Mouse (Mus musculus) gastrocnemius, postnatal 36 days (tissue): ENCODE measurements around the gene Abcg1. TPM values are rescaled to one million over a fixed set of nuclear protein-coding genes. Genes with fewer than 3 reads are reported as not detected.
A peak's percentile ranks its signal among the peaks of the same experiment; 100 is the strongest.

Experiments
- DNase-seq, 2 experiments: peaks; one replicate each; pipeline ENCODE4 v3.0.0; 2022
- intact Hi-C: fragments of 180-260 bp; cut with DNase I; formaldehyde crosslinking; loops from one replicate; pipeline ENCODE4 v1.15.1; 2025
- long read RNA-seq, 2 experiments: library from polyadenylated mRNA; stranded (forward); transcript quantifications; one replicate each; pipeline ENCODE4 v2.0.0; 2021
- total RNA-seq, 2 experiments: library from RNA; stranded (reverse); gene quantifications; 2 replicates each; pipeline ENCODE4 v1.2.3; 2021

The Abcg1 gene
- total RNA-seq, result 1 to 10 TPM; 1.7 to 2.3 TPM
- long read RNA-seq, experiment 1, result 0 reads
- long read RNA-seq, experiment 2, result 0 reads

DNA sequence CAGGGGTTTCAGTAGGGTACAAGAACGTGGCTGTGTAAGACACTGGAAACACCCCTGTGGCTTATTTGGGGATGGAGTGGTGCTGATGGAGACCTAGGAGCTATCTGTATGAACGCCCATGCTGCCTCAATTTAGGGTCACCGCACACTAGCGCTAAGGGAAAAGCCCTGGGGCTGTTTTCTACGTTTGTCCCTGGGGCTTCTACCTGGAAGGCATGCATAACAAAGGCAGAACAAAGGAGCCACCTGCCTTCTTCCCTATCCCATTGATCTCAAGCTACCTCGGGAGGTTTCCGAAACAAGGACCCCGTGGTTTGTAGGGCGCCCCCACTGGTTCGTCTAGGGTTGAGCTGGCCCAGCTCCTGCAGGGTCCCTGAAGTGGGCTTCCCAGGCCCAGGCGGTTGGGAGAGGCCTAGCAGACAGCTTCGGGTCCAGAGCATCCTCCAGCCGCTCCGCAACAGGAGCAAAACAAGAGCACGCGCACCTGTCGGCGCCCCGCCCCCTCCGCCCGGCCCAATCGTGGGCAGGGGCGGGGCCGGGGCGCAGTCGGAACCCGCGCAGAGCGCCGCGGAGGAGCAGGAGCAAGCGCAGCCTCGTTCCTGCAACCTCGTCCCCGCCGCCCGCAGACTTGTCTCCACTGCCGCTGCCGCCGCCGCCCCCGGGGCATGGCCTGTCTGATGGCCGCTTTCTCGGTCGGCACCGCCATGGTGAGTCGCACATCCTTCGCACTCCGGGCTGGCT lies at the start of gene Abcg1:
Abcg1 (plus strand) TSS at position 525 of the 740 bp plus-strand sequence.
- intact Hi-C loops, result no loop called here
- no peak for DNase-seq

DNA sequence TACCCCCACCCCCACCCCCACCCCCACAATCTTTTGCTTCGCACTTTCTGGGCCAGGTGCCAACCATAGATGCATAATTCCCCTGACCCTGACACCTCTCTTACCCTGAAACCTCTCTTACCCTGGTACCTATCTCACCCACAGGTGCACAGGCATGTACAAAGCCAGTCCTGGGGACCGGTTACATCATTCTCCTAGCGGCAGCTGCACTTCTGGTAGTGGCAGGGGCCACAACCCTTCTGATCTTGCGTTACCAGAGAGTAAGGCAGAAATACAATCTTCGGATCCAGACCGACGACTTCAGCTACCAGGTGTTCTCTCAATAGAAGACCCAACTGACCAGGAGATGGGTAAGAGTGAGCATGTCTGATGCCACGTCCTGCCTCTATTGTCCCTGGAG lies 49.1 kb upstream of the Abcg1 start:
- no peak for DNase-seq
- intact Hi-C loops, result no loop called here

DNA sequence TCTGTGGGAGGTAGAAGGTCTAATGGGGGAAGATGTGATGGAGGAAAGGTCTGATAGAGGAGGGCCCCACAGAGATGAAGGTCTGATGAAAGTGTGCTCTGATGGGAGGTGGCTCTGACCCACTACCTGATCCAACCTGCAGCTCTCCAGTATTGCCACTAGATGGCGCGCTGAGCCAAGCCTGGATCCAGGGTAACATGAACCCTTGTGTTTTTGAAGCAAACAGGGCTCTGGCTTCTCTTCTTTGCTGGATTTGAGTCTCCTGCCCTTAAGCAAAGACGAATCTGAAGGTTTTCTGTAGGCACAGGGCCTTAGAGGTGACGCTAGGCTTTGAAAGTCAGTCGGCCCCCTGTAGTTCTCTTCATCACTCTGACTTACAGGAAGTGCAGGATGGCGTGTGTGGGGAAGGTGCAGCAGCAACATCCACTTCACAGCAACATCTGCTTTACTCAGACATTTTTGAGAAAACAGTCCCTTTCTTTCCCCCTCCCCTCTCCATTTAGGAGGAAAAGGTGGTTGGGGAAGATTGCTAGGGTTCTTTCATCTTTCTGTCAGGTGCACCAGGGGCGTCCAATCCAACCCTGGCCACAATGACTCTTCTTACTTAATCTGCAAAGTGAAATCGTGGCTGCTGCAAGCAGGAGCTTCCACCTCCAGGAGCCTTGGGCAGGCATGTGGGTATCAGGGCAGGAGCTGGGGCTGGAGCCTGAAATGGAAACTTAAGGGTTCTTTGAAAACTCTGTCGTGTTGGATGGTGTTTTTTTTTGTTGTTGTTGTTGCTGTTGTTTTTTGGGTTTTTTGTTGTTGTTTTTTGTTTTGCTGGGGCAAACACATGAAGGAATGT lies 45.7 kb upstream of the Abcg1 start:
- intact Hi-C loops, result loop anchor here (2.0 to 5.0 kb wide), 2 partner anchors 107 to 176 kb away; no protein-coding TSS in a partner anchor
- peak; percentile 15 to 29 for DNase-seq

DNA sequence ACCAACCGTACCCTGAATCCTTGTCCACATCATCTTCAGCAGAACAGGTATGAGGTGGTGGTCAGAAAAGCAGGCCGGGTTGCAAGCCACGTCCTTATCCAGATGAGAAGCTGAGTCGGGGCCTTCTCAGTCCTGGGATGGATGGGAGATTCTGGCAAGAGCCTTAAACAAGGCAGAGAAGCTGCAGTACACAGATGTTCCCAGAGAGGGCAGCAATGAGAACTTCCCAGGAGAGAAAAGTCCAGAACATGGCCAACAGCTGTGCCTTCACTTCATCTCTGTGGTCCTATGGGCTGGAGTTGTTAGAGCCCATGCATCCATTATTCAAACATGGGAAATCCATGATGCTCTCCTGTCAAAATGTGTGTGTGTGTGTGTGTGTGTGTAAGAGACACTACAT lies 39.2 kb upstream of the Abcg1 start:
- intact Hi-C loops, result loop anchor here (2.0 kb wide), 1 partner anchor 101 kb away; no protein-coding TSS in a partner anchor
- DNase-seq, result no peak

DNA sequence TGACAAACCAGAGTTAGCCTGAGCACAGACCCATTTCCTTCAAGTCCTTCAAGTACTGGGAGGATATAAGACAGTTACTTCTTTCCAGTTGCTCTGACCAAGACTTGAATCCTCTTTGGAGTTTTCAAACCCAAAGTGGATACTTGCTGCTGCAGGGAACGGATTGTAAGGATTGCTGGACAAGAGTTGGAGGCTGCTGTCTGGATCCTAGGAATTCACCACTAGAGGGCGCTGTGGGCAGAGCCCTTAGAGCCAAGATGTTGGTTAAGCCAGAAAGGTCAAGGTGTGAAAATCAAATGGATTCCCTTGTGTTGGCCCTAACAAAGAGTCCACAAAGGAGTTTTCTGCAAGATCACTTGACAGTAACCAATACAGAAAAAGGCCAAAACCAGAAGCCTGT lies 38.0 kb upstream of the Abcg1 start:
- DNase-seq, result no peak
- intact Hi-C loops, result loop anchor here (2.0 kb wide), 1 partner anchor 99 kb away; no protein-coding TSS in a partner anchor

DNA sequence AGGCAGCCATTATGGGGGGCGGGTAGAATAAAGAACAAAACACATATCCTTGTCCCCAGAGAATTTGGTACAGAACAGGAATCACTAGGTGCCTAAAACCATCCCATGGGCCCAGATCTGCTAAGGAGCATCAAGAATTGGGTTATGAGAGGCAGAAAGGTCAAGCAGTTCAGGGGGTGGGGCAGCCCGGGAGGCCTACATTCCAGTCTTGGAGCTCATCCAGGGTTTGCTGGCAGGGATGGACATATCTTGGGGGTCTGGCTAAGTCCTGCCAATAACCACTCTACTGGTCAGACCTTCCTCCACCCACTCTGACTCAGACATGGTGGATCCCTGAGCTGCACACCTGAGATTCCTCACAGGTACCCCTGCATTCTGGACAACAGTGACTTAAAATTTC lies 37.4 kb upstream of the Abcg1 start:
- DNase-seq, result no peak
- intact Hi-C loops, result no loop called here

DNA sequence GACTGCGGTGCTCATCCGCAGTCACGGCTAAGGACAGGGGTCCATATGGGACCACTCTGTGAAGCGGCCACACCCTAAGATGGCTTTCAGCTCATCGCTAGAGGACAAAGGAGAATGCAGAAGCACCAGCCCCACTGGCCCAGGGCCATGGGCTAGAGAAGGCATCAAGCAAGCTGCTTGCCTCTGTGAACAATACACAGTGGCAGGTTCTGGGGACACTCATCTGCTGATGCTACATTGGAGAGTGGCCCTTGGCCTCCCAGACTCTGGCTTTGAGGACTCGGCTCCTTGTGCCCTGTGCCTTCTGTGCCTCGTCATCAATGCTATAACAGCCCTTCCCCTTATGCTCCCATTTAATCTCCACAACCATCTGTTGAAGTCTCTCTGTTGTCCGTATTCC lies 36.2 kb upstream of the Abcg1 start:
- no peak for DNase-seq
- intact Hi-C loops, result no loop called here

DNA sequence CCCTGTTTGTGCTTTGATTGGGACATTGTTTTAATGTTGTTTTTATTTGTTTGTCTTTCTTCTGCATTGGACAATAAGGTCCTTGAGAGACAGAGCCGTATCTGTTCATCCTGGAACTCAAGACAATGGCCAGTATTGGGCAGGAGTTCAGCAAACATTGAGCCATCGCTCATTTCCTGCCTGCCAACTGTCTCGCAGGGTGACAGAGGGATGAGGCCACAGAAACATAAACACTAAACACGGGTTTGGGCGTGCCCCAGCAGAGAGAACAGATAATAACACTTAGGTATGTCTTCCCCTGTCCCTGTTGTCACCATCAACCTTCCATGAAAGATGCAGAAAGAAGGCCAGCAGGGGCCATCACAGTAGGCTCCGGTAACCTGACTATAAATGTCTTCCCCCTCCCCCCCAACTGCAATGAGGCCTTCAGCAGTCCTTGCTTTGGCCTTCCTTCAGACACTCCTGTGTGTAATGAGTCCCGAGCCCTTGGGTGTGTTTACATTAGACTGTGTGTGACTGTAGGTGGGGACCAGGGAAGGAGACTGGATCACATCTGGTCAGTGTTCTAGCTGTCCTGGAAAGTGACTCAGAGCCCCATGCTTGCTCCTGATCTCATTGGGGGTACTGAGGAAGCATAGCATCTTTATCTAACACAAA lies 33.2 kb upstream of the Abcg1 start:
- DNase-seq, result no peak
- intact Hi-C loops, result no loop called here

DNA sequence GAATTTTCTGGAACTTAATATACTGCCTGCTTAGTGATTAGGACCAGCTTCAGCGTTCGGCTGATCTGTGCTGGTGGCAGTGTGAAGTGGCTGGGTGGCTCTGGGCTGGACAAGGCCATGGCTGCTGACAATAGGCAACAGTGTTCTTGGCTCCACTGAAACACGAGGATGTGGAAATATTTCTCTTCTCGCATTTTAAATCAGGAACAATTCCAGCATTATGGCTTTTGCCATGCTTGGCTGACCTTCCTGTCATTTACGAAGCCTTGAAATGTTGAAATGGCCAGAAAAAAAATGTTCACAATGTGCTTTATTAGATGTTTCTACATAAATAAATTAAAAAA lies 32.7 kb upstream of the Abcg1 start:
- intact Hi-C loops, result no loop called here
- no peak for DNase-seq

DNA sequence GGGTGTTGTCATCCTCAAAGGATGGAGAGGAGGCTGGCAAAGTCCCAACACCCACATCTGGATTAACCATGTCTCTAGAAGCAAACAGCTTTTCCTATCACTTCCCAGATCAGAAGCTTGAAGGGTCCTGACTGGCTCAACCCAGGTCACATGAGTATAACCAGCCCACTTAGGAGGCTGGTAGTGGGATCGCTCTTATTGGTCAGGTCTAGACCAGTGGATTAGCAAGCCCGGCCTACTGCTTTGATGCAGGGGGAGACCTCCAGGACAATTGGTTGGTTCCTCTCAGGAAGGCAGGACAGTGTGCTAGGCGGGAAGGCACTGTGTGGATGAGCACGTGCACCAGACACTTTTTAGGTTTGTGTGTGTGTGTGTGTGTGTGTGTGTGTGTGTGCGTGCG lies 30.5 kb upstream of the Abcg1 start:
- DNase-seq, result no peak
- intact Hi-C loops, result no loop called here

DNA sequence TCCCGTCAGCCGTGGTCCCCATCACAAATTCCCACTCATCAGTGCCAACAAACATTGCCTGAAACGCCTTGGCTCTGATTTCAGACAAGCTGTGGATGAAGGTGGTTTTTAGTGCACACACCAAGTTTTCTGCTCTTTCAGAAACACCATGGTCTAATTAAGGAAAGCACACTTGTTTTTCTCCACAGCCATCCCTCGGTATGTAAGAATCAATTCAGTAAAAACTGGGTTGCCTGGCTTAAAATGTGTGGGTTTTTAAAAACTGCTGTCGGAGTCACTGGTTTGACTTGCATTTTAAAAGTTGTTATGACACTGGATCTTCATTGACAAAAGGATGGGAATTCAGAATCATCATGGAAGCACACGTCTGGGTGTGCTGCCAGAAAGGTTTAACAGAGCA lies 29.8 kb upstream of the Abcg1 start:
- intact Hi-C loops, result no loop called here
- no peak for DNase-seq

DNA sequence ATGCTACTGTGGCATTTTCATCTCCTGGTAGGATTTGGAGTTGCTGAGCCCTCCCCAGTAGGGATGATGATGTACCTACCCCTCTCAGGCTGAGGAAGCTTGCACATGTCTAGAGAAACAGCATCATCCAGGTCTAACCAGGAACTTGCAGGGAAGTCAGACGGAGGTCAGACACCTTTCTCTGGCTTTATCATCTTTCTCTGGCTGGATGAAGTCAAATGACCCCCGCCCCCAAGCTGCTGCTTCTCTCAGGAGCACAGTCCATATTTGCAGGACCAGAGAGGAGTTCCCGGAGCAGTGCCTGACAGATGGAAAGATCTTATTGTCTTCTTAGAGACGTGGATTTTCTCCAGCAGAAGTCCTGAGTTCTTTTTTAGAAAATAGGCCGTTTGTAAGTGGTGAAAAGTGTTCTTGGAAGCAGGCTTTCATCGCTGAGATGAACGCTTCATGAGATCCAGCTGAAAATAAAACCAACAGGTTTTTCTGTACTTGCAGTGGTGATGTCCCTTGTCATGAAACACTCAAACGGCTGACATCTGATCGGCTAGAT lies 28.6 kb upstream of the Abcg1 start:
- no peak for DNase-seq
- intact Hi-C loops, result no loop called here

DNA sequence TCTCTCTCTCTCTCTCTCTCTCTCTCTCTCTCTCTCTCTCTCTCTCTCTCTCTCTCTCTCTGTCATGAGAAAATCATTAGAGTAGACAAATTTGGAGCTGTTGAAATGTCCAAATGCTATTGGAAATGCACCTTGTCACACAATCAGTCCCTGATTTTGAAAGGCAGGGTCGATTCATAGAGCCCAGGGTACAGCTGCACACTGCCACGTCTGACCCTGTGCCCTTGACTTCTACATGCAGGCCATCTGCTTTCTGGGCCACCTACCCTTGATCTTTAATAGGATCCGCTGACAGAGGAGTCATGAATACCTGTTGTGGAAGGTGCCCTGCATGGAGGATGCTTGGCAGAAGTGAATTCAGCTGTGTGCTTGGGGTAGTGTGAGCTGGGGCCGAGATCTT lies 28.1 kb upstream of the Abcg1 start:
- no peak for DNase-seq

DNA sequence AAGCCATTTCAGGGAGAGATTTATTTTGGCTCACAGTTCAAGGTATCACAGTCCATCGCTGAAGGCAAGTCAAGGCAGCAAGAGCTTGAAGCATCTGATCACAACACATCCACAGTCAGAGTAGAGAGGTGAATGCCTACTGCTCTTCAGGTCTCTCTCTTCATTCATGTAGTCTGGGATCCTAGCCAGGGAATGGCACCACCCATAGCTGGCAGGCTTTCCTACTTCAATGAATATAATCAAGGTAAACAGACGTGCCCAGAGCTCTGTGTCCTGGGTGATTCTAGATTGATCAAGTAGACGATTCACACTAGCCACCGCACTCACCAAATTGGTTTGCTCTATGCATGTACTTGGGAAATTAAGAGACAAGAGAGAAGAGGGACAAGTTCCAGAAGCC lies 25.1 kb upstream of the Abcg1 start:
- intact Hi-C loops, result no loop called here
- no peak for DNase-seq

More for the DNA sequence above, 28.1 kb upstream of the Abcg1 start:
- intact Hi-C loops, result no loop called here

DNA sequence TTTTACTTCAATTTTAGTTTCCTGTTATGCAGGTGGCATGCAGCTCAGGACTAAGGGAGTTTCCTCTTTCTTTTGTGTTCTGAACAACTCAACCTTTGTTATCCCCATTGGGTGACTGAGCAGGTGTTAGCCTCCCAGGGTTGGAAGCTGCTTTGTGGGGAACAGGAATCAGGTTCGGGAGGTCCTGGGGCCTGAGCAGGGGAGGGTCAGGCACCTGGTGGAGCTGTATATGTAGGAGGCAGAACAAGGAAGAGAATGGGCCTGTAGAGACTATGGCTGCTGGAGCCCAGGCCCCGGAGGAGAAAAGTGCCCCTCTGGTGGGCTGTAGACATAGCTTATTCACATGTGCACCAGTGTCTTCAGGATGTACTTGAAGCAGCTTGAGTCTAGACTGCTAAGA lies 24.2 kb upstream of the Abcg1 start:
- DNase-seq, result no peak
- intact Hi-C loops, result no loop called here

DNA sequence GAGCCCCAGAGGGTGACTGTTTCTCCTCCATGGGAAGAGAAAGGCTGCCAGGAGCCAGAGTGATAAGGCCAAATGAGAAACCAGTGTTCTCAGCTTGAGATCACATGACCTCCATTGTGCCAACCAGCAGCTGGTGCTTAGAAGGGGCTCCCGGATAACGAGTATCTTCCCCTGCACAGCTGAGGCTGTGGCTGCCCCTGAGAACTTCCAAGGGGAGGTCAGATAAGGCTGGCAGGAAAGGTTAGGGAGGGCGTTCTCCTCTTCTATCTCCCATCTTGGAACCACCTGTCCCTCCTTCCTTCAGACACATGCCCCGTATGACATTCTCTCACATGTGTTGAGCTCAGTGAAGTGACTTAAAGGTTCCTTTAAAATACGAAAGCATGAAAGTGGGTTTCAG lies 23.3 kb upstream of the Abcg1 start:
- no peak for DNase-seq
- intact Hi-C loops, result no loop called here

DNA sequence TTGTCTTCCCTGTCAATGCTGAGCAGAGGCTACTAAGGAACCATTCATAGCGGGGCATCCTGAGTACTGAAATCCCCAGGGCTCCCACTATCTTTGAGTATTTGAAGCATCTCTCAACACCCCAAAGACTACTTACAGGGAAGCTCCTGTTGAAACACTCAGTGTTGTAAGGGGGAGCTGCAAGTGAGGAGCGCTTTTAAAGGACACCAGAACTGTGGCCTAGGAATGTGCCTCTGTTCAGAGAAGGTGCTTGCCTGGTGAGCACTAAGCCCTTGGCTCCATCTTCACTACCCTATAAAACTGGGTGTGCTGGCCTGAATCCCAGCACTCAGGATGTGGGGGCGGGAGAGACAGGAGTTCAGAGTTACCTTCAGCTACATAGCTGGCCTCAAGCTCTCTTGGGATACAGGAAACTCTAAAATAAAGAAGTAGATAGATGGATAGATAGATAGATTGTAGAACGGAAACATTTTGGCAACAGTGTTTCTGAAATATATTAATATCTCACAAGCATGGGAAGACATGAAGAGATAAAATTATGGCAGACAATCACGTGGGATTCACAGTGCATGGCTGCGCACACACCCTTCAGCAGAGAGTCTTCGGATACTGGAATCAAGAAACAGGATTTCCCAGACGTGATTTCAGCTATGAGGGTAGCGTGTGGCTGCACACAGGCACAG lies 22.7 kb upstream of the Abcg1 start:
- intact Hi-C loops, result no loop called here
- DNase-seq, result no peak

DNA sequence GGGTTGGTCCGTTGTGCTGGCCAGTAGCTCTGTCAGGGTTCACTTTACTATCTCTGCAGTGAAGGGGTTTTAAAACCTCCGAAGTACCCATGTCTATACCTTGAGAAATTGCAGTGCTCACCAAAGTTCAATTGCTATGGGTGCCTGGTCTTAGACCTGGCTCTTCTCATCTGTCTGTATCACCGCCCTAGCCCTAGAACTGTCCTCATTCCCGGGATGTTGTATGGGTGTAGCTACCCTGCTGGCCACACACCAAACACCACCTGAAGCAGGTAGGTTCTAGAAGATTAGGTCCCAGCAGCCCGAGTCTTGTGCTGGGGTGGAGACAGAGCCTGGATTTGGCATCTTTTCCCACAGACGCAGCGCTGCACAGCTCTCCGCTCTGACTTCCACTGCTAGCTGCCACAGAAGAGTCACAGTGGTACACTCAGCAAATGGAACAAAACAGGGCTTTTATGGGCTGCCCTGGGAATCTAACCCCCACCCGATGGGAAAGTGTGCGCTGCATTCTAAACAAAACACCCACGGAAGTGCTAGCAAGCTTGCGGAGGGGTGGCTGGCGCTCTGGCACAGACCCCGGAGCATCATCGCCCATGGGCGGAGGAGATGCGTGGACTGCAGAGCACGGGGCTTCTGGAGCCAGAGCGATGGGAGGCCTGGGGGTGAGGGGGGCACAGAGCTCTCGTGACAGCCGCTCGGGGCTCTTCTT lies 21.2 kb upstream of the Abcg1 start:
- DNase-seq, result no peak
- intact Hi-C loops, result no loop called here

DNA sequence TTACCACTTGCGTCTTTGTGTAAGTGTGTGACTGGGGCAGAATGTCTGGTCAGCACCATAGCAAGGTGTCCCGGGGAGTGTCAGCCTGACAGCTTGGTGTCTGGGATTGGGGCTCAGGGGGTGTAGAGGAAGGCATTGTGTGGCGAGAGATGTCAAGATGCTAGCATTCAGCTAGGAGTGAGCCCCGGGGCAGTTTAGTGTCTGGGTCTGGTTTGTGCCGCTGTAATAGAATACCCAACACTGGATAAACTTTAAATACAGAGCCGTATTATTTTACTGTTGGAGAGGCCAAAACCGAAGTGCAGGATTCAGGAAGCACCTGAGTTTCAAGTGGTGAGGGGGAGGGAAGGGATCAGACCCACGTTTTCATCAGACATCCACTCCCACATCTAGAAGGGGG lies 20.1 kb upstream of the Abcg1 start:
- intact Hi-C loops, result no loop called here
- no peak for DNase-seq

DNA sequence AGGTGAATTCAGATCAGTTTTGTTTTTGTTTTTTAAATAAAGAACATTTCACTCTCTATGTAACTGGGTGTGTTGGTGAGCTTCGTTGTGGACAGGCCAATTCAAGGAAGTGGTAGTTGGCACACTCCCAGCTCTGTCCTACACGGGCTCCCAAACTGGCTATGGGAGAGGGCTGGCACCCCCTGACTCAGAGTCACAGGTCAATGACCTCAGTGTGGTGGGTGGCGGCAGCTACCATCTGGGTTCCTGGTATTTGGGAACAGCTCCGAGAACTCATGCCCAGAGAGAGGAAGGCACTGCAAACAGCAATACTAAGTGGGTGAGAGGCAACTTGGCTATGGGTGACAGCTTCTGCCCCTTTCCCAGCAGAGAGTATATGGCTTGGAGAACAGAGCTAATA lies 19.1 kb upstream of the Abcg1 start:
- no peak for DNase-seq
- intact Hi-C loops, result no loop called here
